Mouse (Mus musculus): Measurements from ENCODE around the gene 1600014C23Rik.
A peak's percentile ranks its signal among the peaks of the same experiment; 100 is the strongest.

DNA sequence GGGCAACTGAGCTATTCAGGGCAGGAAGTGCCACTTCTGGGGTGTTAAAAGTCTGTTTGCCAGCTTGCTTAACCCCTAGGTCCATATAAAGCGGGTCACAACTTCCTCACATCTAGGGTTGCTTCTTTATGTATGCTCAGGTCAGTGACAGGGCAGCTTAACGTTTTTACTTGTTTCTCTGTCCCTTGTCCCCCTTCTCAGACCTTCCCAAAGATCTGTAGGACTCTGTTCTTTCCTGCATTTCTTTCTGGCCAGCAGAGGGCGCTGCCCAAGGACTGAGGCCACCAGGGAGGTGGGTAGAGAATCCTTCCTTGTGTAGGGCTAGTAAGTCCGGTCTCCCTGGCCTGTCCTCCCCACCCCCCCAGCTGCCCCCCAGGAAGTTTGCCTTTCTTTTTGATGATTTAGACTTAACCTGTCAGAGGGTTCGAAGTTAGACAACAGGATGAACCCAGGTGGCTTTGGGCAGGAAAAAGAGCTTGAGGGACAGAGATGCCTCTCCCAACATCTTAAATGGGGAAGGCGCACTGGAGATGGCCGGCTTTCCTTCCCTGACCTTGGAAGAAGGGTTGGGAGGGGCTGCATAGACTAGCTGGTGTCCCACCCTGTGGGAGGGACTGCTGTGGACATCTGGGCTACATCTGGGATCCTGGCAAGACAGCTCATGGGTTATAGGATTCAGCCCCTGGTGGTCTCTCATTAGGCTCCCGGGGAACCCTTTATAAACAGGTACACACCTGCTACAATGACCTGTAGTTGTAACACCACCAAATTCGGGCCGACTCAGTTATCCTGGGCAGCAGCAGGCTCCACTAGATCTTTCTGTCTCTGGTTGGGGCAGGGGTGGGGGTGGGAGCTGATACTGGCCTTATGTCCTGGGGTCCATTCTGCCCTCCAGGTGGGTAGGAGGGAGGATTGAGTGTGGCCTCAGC lies 2.0 kb upstream of the 1600014C23Rik start:
- TF ChIP-seq CTCF (IDR thresholded peaks at IDR 0.05; ENCODE audit: borderline replicate concordance, insufficient read depth, low read length) (peak; percentile 76; the same call in 1 of the 2 replicates), POLR2A (IDR thresholded peaks at IDR 0.05; ENCODE audit: low read depth, low read length) (peak; percentile 41)

All from embryonic fibroblast, embryonic 13.5 days (primary cell).